Mouse (Mus musculus) heart, postnatal 0 days (tissue): ENCODE measurements around the gene Ksr2. TPM values are rescaled to one million over a fixed set of nuclear protein-coding genes. Genes with fewer than 3 reads are reported as not detected.

ENCODE experiments used
- ATAC-seq: fragments of 200-750 bp; cut with Nextera tagmentation; 2 replicates; pipeline ENCODE4 v1.8.0; 2017; ENCODE audit warnings: low read depth, moderate number of reproducible peaks, moderate library complexity; ENCODE audit not compliant: insufficient read depth
- DNase-seq: peaks from one replicate; pipeline ENCODE4 v3.0.0-alpha.2; 2016; ENCODE audit warnings: low spot score
- H3K27ac ChIP-seq: fragments of 300-500 bp; sonication (generic); 2 replicates; pipeline ENCODE4 v1.5.1; 2014; ENCODE audit warnings: low read depth, mild to moderate bottlenecking
- H3K27me3 ChIP-seq: fragments of 300-500 bp; sonication (generic); 2 replicates; pipeline ENCODE4 v1.6.1; 2014; ENCODE audit warnings: low read length, mixed read lengths; ENCODE audit not compliant: control insufficient read depth, insufficient read depth
- H3K36me3 ChIP-seq: fragments of 300-500 bp; sonication (generic); replicated peaks from 2 replicates; pipeline ENCODE4 v1.6.1; 2014; ENCODE audit warnings: low read length, mixed read lengths; ENCODE audit not compliant: control insufficient read depth, insufficient read depth
- H3K4me1 ChIP-seq: fragments of 300-500 bp; sonication (generic); 2 replicates; pipeline ENCODE4 v1.6.1; 2014; ENCODE audit warnings: antibody characterized with exemption; ENCODE audit not compliant: control insufficient read depth, insufficient read depth
- H3K4me2 ChIP-seq: fragments of 300-500 bp; sonication (generic); 2 replicates; pipeline ENCODE4 v1.6.1; 2014; ENCODE audit warnings: low read depth, mild to moderate bottlenecking, low read length, moderate library complexity
- H3K4me3 ChIP-seq: fragments of 300-500 bp; sonication (generic); 2 replicates; pipeline ENCODE4 v1.5.1; 2014; ENCODE audit warnings: low read depth, low read length
- H3K9ac ChIP-seq: fragments of 300-500 bp; sonication (generic); replicated peaks from 2 replicates; pipeline ENCODE4 v1.6.1; 2014; ENCODE audit warnings: low read depth, low read length, mixed read lengths
- H3K9me3 ChIP-seq: fragments of 300-500 bp; sonication (generic); replicated peaks from 2 replicates; pipeline ENCODE4 v1.6.1; 2016; ENCODE audit warnings: low read length; ENCODE audit not compliant: control insufficient read depth
- CTCF ChIP-seq: IDR thresholded peaks from 2 replicates; pipeline ENCODE4 v1.5.1; 2016; ENCODE audit warnings: antibody characterized with exemption, control low read depth, low read depth
- EP300 ChIP-seq: IDR thresholded peaks from 2 replicates; pipeline ENCODE4 v1.6.1; 2016; ENCODE audit warnings: antibody characterized with exemption, low read depth
- WGBS: fragments of 180-500 bp; shearing (Covaris S2); extraction: QIAGEN DNeasy Blood & Tissue Kit; methylation state at CpG from one replicate; pipeline ENCODE4 v1.1.7; 2014; 5-methylcytosine and 5-hydroxymethylcytosine counted together
- polyA plus RNA-seq: library from polyadenylated mRNA; unstranded; fragments of >200 nt; fragmentation: Nextera tagmentation; extraction: Ambion mirVana; gene quantifications from 2 replicates; pipeline ENCODE4 v1.2.1, GENCODE M21; 2015
- total RNA-seq: library from RNA; depleted of rRNA; stranded (reverse); fragments of >200 nt; gene quantifications from 2 replicates; pipeline ENCODE4 v1.2.3, GENCODE M21; 2014; ENCODE audit warnings: low replicate concordance

The Ksr2 gene
- total and polyA plus RNA-seq, 2 experiments from 2014 or later, result under 0.01 TPM; not detected in 1

GRCm38 (mm10) chr5:117519858-117520495, 106.2 kb downstream of the Ksr2 start:
- Histone ChIP-seq H3K9ac (no peak overlapping the region), H3K4me3 (no peak overlapping the region), H3K27ac (no peak overlapping the region), H3K4me1 (no peaks in the 10 kb centered on the region), H3K4me2 (no peak overlapping the region), H3K36me3 (no peaks in the 10 kb centered on the region), H3K9me3 (no peaks in the 10 kb centered on the region), H3K27me3 (no peaks in the 10 kb centered on the region)
- WGBS, result 29% methylated on average over 4 of the region's 4 CpGs
- no peak for DNase-seq
- TF ChIP-seq EP300 (no peak), CTCF (0 out of 2 replicates have a peak, but pooled peaks have one; percentile 3)
- ATAC-seq, result no peak

GRCm38 (mm10) chr5:117521156-117521555, 107.4 kb downstream of the Ksr2 start:
- Histone ChIP-seq H3K9me3 (no peaks in the 10 kb centered on the region), H3K9ac (no peak overlapping the region), H3K27ac (no peak overlapping the region), H3K4me1 (no peaks in the 10 kb centered on the region), H3K4me3 (no peak overlapping the region), H3K4me2 (no peak overlapping the region), H3K27me3 (no peaks in the 10 kb centered on the region), H3K36me3 (no peaks in the 10 kb centered on the region)
- no peak for ATAC-seq
- WGBS, result 61% methylated on average over 4 of the region's 4 CpGs
- no peak for TF ChIP-seq EP300
- TF ChIP-seq CTCF, result no peak
- no peak for DNase-seq

DNA sequence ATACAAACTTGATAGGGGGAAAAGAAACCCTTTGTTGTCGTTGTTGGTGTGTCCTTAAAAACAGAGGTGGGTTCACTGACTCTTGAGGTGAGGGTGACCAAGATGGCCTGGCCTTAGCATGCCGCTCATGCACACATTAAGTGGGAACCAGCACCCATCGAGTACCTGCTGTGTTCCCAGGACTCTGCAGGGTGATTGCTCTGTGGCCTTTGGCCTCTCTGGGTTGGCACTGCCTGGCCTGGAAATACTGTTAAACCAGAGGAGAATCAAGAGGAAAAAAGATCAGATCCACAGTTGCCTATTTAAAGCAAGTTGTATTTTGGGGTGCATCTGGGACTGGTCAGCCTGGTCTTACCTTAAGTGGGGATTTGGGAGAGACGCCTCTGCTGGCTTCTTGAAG, 107.9 kb downstream of the Ksr2 start:
- no peak for TF ChIP-seq CTCF
- ATAC-seq, result no peak
- no peak overlapping the region for H3K4me3 ChIP-seq

GRCm38 (mm10) chr5:117522471-117522870, 108.7 kb downstream of the Ksr2 start:
- Histone ChIP-seq H3K36me3 (no peaks in the 10 kb centered on the region), H3K4me3 (no peak overlapping the region), H3K27me3 (no peaks in the 10 kb centered on the region), H3K9ac (no peak overlapping the region), H3K4me2 (no peak overlapping the region), H3K27ac (no peak overlapping the region), H3K4me1 (no peaks in the 10 kb centered on the region), H3K9me3 (no peaks in the 10 kb centered on the region)
- no peak for ATAC-seq
- 58% methylated on average over 4 of the region's 4 CpGs for WGBS
- TF ChIP-seq CTCF, result no peak
- no peak for TF ChIP-seq EP300
- DNase-seq, result no peak

More for the DNA sequence above, 107.9 kb downstream of the Ksr2 start:
- Histone ChIP-seq H3K4me2 (no peak overlapping the region), H3K9me3 (no peaks in the 10 kb centered on the region), H3K9ac (no peak overlapping the region), H3K4me1 (no peaks in the 10 kb centered on the region), H3K27me3 (no peaks in the 10 kb centered on the region), H3K27ac (no peak overlapping the region), H3K36me3 (no peaks in the 10 kb centered on the region)
- WGBS, result 81% methylated on average over 4 of the region's 4 CpGs
- no peak for DNase-seq

DNA sequence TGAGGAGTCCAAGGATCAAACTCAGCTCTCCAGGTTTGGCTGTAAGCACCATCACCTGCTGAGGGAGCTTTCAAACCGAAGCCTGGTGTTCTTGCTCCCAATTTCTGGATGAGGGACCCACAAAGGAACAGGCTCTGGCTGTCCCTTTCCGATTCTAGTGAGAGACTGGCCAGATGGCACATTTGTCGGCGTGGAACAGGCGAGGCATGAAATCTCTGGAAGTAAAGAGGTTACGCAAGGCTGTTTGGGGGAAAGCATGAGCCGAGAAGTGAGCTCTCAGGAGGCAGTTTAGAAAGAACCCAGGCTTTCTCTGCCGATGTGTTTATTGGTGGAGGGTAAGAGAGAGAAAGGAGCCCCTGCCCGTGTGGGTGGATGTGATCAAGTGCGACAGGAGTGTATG, 109.2 kb downstream of the Ksr2 start:
- Histone ChIP-seq H3K9ac (no peak overlapping the region), H3K4me2 (no peak overlapping the region), H3K36me3 (no peaks in the 10 kb centered on the region), H3K27me3 (no peaks in the 10 kb centered on the region), H3K27ac (no peak overlapping the region), H3K9me3 (no peaks in the 10 kb centered on the region), H3K4me1 (no peaks in the 10 kb centered on the region), H3K4me3 (no peak overlapping the region)
- 80% methylated on average over 10 of the region's 10 CpGs for WGBS
- ATAC-seq (no peak), DNase-seq (no peak)
- TF ChIP-seq EP300 (no peak), CTCF (no peak)

DNA sequence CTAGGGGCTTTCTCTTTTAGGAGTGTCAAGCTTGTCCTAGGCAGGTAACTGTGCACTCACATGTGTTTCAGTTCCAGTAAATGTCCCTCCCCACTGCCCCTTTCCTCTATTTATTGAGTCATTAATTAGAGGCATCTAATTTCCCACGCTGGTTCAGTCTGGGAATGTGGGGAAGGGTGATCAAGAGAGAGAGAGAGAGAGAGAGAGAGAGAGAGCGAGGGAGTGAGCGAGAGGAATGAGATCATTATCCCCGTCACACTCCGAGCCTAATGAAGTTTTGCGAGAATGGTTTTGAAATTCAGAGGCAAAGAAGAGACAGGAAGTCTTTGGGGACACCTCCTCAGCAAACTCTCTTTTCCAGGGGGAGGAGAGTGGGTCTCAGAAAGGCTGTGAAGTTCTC, 117.2 kb downstream of the Ksr2 start:
- no peaks in the 10 kb centered on the region for H3K4me1 ChIP-seq

More for the DNA sequence above, 117.2 kb downstream of the Ksr2 start:
- ATAC-seq (no peak), DNase-seq (no peak)
- peaks cover 28% of the 10 kb centered on the region for H3K27me3 ChIP-seq
- H3K27ac ChIP-seq, result no peak overlapping the region
- no peaks in the 10 kb centered on the region for H3K9me3 ChIP-seq
- H3K36me3 ChIP-seq, result no peaks in the 10 kb centered on the region
- no peak overlapping the region for H3K4me2 ChIP-seq
- TF ChIP-seq EP300, result no peak
- TF ChIP-seq CTCF, result no peak
- H3K4me3 ChIP-seq, result no peak overlapping the region
- H3K9ac ChIP-seq, result no peak overlapping the region
- WGBS, result 53% methylated on average over 6 of the region's 6 CpGs
